Mouse (Mus musculus) neural tube, embryonic 15.5 days (tissue): Measurements from ENCODE around the gene Pdzrn4. TPM values are rescaled to one million over a fixed set of nuclear protein-coding genes. Genes with fewer than 3 reads are reported as not detected.
A peak's percentile ranks its signal among the peaks of the same experiment; 100 is the strongest.

ENCODE experiments used
- ATAC-seq: fragments of 200-750 bp; cut with Nextera tagmentation; 2 replicates; pipeline ENCODE4 v1.8.0; 2017; ENCODE audit warnings: mild to moderate bottlenecking, moderate TSS enrichment, moderate library complexity; ENCODE audit not compliant: low FRiP score
- H3K27ac ChIP-seq: fragments of 300-500 bp; sonication (generic); replicated peaks from 2 replicates; pipeline ENCODE4 v1.5.1; 2015; ENCODE audit warnings: mild to moderate bottlenecking, inconsistent platforms
- H3K27me3 ChIP-seq: fragments of 300-500 bp; sonication (generic); replicated peaks from 2 replicates; pipeline ENCODE4 v1.6.1; 2015; ENCODE audit warnings: inconsistent platforms
- H3K36me3 ChIP-seq: fragments of 300-500 bp; sonication (generic); 2 replicates; pipeline ENCODE4 v1.6.1; 2015; ENCODE audit warnings: inconsistent platforms
- H3K4me1 ChIP-seq: fragments of 300-500 bp; sonication (generic); 2 replicates; pipeline ENCODE4 v1.6.1; 2015; ENCODE audit warnings: inconsistent platforms
- H3K4me2 ChIP-seq: fragments of 300-500 bp; sonication (generic); 2 replicates; pipeline ENCODE4 v1.6.1; 2015; ENCODE audit warnings: inconsistent platforms, mild to moderate bottlenecking, moderate library complexity
- H3K4me3 ChIP-seq: fragments of 300-500 bp; sonication (generic); replicated peaks from 2 replicates; pipeline ENCODE4 v1.5.1; 2015; ENCODE audit warnings: mild to moderate bottlenecking, inconsistent platforms
- H3K9ac ChIP-seq: fragments of 300-500 bp; sonication (generic); replicated peaks from 2 replicates; pipeline ENCODE4 v1.6.1; 2015; ENCODE audit warnings: mild to moderate bottlenecking, inconsistent platforms
- H3K9me3 ChIP-seq: fragments of 300-500 bp; sonication (generic); replicated peaks from 2 replicates; pipeline ENCODE4 v1.6.1; 2016; ENCODE audit warnings: inconsistent platforms
- whole genome bisulfite sequencing: fragments of 180-500 bp; shearing (Covaris S2); methylation state at CpG from one replicate; pipeline ENCODE4 v1.1.7; 2015; ENCODE audit warnings: mixed read lengths; 5-methylcytosine and 5-hydroxymethylcytosine counted together
- polyA plus RNA-seq: library from polyadenylated mRNA; unstranded; fragments of >200 nt; fragmentation: Nextera tagmentation; extraction: Ambion mirVana; gene quantifications from 2 replicates; pipeline ENCODE4 v1.2.1, GENCODE M21; 2015

Pdzrn4 gene
- polyA plus RNA-seq, 1 experiment from 2014 or later = 23.8 TPM

- Histone ChIP-seq H3K27me3 (no peaks in the 10 kb centered on the region), H3K4me2 (no peak overlapping the region), H3K36me3 (no peaks in the 10 kb centered on the region), H3K4me3 (no peak overlapping the region), H3K9ac (no peak overlapping the region), H3K9me3 (no peaks in the 10 kb centered on the region), H3K4me1 (peaks cover 3% of the 10 kb centered on the region; the same call in 1 of the 2 replicates), H3K27ac (no peak overlapping the region)
- ATAC-seq = no peak
- WGBS = 71% methylated on average over 1 of the region's 1 CpGs
Observed at GRCm38 (mm10) chr15:92502797-92503196, 106.1 kb downstream of the Pdzrn4 start.

GRCm38 (mm10) chr15:92509372-92509771 lies 112.7 kb downstream of the Pdzrn4 start:
- Histone ChIP-seq H3K9me3 (no peaks in the 10 kb centered on the region), H3K27ac (no peak overlapping the region), H3K27me3 (no peaks in the 10 kb centered on the region), H3K4me1 (no peaks in the 10 kb centered on the region), H3K9ac (no peak overlapping the region), H3K4me3 (no peak overlapping the region), H3K36me3 (no peaks in the 10 kb centered on the region), H3K4me2 (no peak overlapping the region)
- ATAC-seq = no peak
- WGBS = 80% methylated on average over 8 of the region's 8 CpGs

- H3K27ac ChIP-seq = no peak overlapping the region
- no peak overlapping the region for H3K4me2 ChIP-seq
- H3K36me3 ChIP-seq = no peaks in the 10 kb centered on the region
- H3K4me3 ChIP-seq = no peak overlapping the region
- ATAC-seq = no peak
- peaks cover 8% of the 10 kb centered on the region for H3K4me1 ChIP-seq
- WGBS = 34% methylated on average over 1 of the region's 1 CpGs
- no peaks in the 10 kb centered on the region for H3K9me3 ChIP-seq
- no peak overlapping the region for H3K9ac ChIP-seq
- no peaks in the 10 kb centered on the region for H3K27me3 ChIP-seq
Observed at GRCm38 (mm10) chr15:92515651-92516050, 119.0 kb downstream of the Pdzrn4 start.

GRCm38 (mm10) chr15:92520677-92521225 lies 124.1 kb downstream of the Pdzrn4 start:
- ATAC-seq = no peak
- no peak overlapping the region for H3K4me3 ChIP-seq

GRCm38 (mm10) chr15:92521686-92522085 lies 125.0 kb downstream of the Pdzrn4 start:
- WGBS = 22% methylated on average over 7 of the region's 7 CpGs
- Histone ChIP-seq H3K36me3 (no peaks in the 10 kb centered on the region), H3K9ac (no peak overlapping the region; the same call in 1 of the 2 replicates), H3K4me2 (peak overlapping the region; percentile 46), H3K9me3 (no peaks in the 10 kb centered on the region), H3K4me1 (peaks cover 23% of the 10 kb centered on the region), H3K4me3 (no peak overlapping the region), H3K27ac (peak overlapping the region; percentile 29; the same call in 1 of the 2 replicates), H3K27me3 (no peaks in the 10 kb centered on the region)
- ATAC-seq = no peak

More at GRCm38 (mm10) chr15:92520677-92521225, 124.1 kb downstream of the Pdzrn4 start:
- Histone ChIP-seq H3K36me3 (no peaks in the 10 kb centered on the region), H3K9me3 (no peaks in the 10 kb centered on the region), H3K27me3 (no peaks in the 10 kb centered on the region), H3K4me1 (peaks cover 23% of the 10 kb centered on the region), H3K27ac (peak overlapping the region; percentile 43; the same call in 1 of the 2 replicates), H3K9ac (no peak overlapping the region), H3K4me2 (peak overlapping the region; percentile 46)
- 27% methylated on average over 19 of the region's 19 CpGs for WGBS

- Histone ChIP-seq H3K4me2 (no peak overlapping the region), H3K27me3 (no peaks in the 10 kb centered on the region), H3K4me1 (peaks cover 23% of the 10 kb centered on the region), H3K27ac (no peak overlapping the region), H3K36me3 (no peaks in the 10 kb centered on the region), H3K9ac (no peak overlapping the region), H3K4me3 (no peak overlapping the region), H3K9me3 (no peaks in the 10 kb centered on the region)
- 14% methylated on average over 2 of the region's 2 CpGs for WGBS
- ATAC-seq = no peak; the same call in 1 of the 2 replicates
Observed at GRCm38 (mm10) chr15:92524917-92525316, 128.2 kb downstream of the Pdzrn4 start.

- ATAC-seq = no peak
- Histone ChIP-seq H3K27me3 (no peaks in the 10 kb centered on the region), H3K4me1 (peaks cover 21% of the 10 kb centered on the region), H3K4me3 (no peak overlapping the region), H3K4me2 (no peak overlapping the region), H3K9ac (no peak overlapping the region), H3K27ac (no peak overlapping the region), H3K36me3 (no peaks in the 10 kb centered on the region), H3K9me3 (no peaks in the 10 kb centered on the region)
- WGBS = 45% methylated on average over 9 of the region's 9 CpGs
Observed at GRCm38 (mm10) chr15:92525416-92525815, 128.7 kb downstream of the Pdzrn4 start.

- H3K9ac ChIP-seq = no peak overlapping the region
- H3K4me1 ChIP-seq = peaks cover 9% of the 10 kb centered on the region
- no peak overlapping the region for H3K4me2 ChIP-seq
- WGBS = 74% methylated on average over 4 of the region's 4 CpGs
- H3K36me3 ChIP-seq = no peaks in the 10 kb centered on the region
- no peaks in the 10 kb centered on the region for H3K27me3 ChIP-seq
- no peaks in the 10 kb centered on the region for H3K9me3 ChIP-seq
- no peak overlapping the region for H3K27ac ChIP-seq
- no peak for ATAC-seq
- H3K4me3 ChIP-seq = no peak overlapping the region
Observed at GRCm38 (mm10) chr15:92526731-92527130, 130.1 kb downstream of the Pdzrn4 start.

GRCm38 (mm10) chr15:92543252-92543651 lies 146.6 kb downstream of the Pdzrn4 start:
- no peak overlapping the region for H3K9ac ChIP-seq
- H3K9me3 ChIP-seq = no peaks in the 10 kb centered on the region
- H3K4me3 ChIP-seq = no peak overlapping the region
- H3K36me3 ChIP-seq = no peaks in the 10 kb centered on the region
- no peak overlapping the region for H3K27ac ChIP-seq
- H3K4me2 ChIP-seq = no peak overlapping the region
- no peaks in the 10 kb centered on the region for H3K27me3 ChIP-seq
- 10% methylated on average over 1 of the region's 1 CpGs for WGBS
- no peak for ATAC-seq
- peaks cover 6% of the 10 kb centered on the region; the same call in 1 of the 2 replicates for H3K4me1 ChIP-seq

GRCm38 (mm10) chr15:92547294-92547911 lies 150.7 kb downstream of the Pdzrn4 start:
- H3K4me2 ChIP-seq = no peak overlapping the region
- ATAC-seq = no peak

GRCm38 (mm10) chr15:92555012-92555574 lies 158.4 kb downstream of the Pdzrn4 start:
- no peaks in the 10 kb centered on the region for H3K27me3 ChIP-seq
- no peak for ATAC-seq
- no peaks in the 10 kb centered on the region for H3K9me3 ChIP-seq
- WGBS = 74% methylated on average over 7 of the region's 7 CpGs
- H3K9ac ChIP-seq = no peak overlapping the region
- H3K4me1 ChIP-seq = no peaks in the 10 kb centered on the region
- H3K27ac ChIP-seq = no peak overlapping the region
- H3K4me2 ChIP-seq = no peak overlapping the region
- H3K4me3 ChIP-seq = no peak overlapping the region
- no peaks in the 10 kb centered on the region for H3K36me3 ChIP-seq

More at GRCm38 (mm10) chr15:92547294-92547911, 150.7 kb downstream of the Pdzrn4 start:
- no peaks in the 10 kb centered on the region for H3K9me3 ChIP-seq
- H3K27me3 ChIP-seq = no peaks in the 10 kb centered on the region
- H3K4me1 ChIP-seq = peaks cover 6% of the 10 kb centered on the region; the same call in 1 of the 2 replicates
- no peaks in the 10 kb centered on the region for H3K36me3 ChIP-seq
- H3K4me3 ChIP-seq = no peak overlapping the region
- H3K27ac ChIP-seq = no peak overlapping the region
- no peak overlapping the region for H3K9ac ChIP-seq
- WGBS = 32% methylated on average over 9 of the region's 9 CpGs

- Histone ChIP-seq H3K27ac (no peak overlapping the region), H3K4me1 (no peaks in the 10 kb centered on the region), H3K9ac (no peak overlapping the region), H3K9me3 (no peaks in the 10 kb centered on the region), H3K36me3 (no peaks in the 10 kb centered on the region), H3K27me3 (no peaks in the 10 kb centered on the region), H3K4me3 (no peak overlapping the region), H3K4me2 (no peak overlapping the region)
- WGBS = 84% methylated on average over 3 of the region's 3 CpGs
- ATAC-seq = no peak
Observed at GRCm38 (mm10) chr15:92555716-92556115, 159.0 kb downstream of the Pdzrn4 start.
